Mouse (Mus musculus) embryonic facial prominence, embryonic 15.5 days (tissue): ENCODE measurements at regions not wholly inside any gene's neighbourhood (a gene's known extent, or its start where the extent isn't known, plus 50 kb on each side); places are given as distances from the start of the nearest gene placed in this dataset.
A peak's percentile ranks its signal among the peaks of the same experiment; 100 is the strongest.

ENCODE experiments used
- ATAC-seq: fragments of 200-750 bp; cut with Nextera tagmentation; 2 replicates; pipeline ENCODE4 v1.8.0; 2017; ENCODE audit warnings: low read depth, moderate TSS enrichment; ENCODE audit not compliant: insufficient number of reproducible peaks, low FRiP score, low TSS enrichment
- H3K27ac ChIP-seq: fragments of 300-500 bp; sonication (generic); replicated peaks from 2 replicates; pipeline ENCODE4 v1.5.1; 2015; ENCODE audit warnings: mild to moderate bottlenecking, inconsistent platforms
- H3K27me3 ChIP-seq: fragments of 300-500 bp; sonication (generic); 2 replicates; pipeline ENCODE4 v1.6.1; 2015; ENCODE audit warnings: inconsistent platforms
- H3K36me3 ChIP-seq: fragments of 300-500 bp; sonication (generic); 2 replicates; pipeline ENCODE4 v1.6.1; 2015; ENCODE audit warnings: mild to moderate bottlenecking, inconsistent platforms
- H3K4me1 ChIP-seq: fragments of 300-500 bp; sonication (generic); 2 replicates; pipeline ENCODE4 v1.6.1; 2015; ENCODE audit warnings: inconsistent platforms
- H3K4me2 ChIP-seq: fragments of 300-500 bp; sonication (generic); replicated peaks from 2 replicates; pipeline ENCODE4 v1.6.1; 2015; ENCODE audit warnings: mild to moderate bottlenecking, inconsistent platforms
- H3K4me3 ChIP-seq: fragments of 300-500 bp; sonication (generic); replicated peaks from 2 replicates; pipeline ENCODE4 v1.5.1; 2015; ENCODE audit warnings: mild to moderate bottlenecking, inconsistent platforms
- H3K9ac ChIP-seq: fragments of 300-500 bp; sonication (generic); 2 replicates; pipeline ENCODE4 v1.6.1; 2015; ENCODE audit warnings: inconsistent platforms
- H3K9me3 ChIP-seq: fragments of 300-500 bp; sonication (generic); replicated peaks from 2 replicates; pipeline ENCODE4 v1.6.1; 2016; ENCODE audit warnings: inconsistent platforms
- WGBS: fragments of 180-500 bp; shearing (Covaris S2); methylation state at CpG from one replicate; pipeline ENCODE4 v1.1.7; 2015; 5-methylcytosine and 5-hydroxymethylcytosine counted together

DNA sequence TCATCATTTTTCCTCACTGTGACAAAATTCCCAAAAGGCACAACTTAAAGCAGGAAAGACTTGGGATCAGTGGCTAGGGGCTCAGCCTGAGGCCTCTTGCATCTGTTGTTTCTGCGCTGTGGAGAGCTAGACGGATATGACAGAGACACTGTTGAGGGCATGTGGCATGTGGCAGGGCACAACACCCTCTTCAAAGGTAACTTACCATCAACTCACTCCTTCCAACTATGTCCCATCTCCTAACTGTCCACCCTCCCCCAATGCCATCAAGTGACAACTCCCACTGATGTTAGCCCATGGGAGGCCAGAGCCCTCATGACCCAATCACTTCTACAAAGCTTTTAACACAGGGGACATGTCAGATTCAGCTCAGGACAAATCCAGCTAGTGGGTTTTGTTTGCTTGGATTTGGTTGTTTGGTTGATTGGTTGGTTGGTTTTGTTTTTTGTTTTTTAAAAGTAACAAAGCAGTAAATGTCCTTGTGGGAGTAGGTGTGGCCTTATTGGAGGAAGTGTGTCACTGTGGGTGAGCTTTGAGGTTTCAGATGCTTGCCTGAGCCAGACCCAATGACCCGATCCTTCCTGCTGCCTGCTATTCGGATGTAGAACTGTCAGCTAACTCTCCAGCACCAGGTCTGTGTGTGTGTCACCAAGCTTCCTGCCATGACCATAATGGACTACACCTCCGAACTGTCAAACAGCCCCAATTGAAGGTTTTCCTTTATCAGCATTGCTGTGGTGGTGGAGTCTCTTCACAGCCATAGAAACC is 53.2 kb upstream of the Lef1 start:
- Histone ChIP-seq H3K4me3 (no peak overlapping the region), H3K36me3 (no peaks in the 10 kb centered on the region), H3K4me1 (peaks cover 10% of the 10 kb centered on the region; the same call in 1 of the 2 replicates), H3K27ac (no peak overlapping the region), H3K27me3 (no peaks in the 10 kb centered on the region), H3K9me3 (no peaks in the 10 kb centered on the region), H3K4me2 (no peak overlapping the region), H3K9ac (no peak overlapping the region)
- 74% methylated on average over 5 of the region's 5 CpGs for WGBS
- no peak for ATAC-seq

DNA sequence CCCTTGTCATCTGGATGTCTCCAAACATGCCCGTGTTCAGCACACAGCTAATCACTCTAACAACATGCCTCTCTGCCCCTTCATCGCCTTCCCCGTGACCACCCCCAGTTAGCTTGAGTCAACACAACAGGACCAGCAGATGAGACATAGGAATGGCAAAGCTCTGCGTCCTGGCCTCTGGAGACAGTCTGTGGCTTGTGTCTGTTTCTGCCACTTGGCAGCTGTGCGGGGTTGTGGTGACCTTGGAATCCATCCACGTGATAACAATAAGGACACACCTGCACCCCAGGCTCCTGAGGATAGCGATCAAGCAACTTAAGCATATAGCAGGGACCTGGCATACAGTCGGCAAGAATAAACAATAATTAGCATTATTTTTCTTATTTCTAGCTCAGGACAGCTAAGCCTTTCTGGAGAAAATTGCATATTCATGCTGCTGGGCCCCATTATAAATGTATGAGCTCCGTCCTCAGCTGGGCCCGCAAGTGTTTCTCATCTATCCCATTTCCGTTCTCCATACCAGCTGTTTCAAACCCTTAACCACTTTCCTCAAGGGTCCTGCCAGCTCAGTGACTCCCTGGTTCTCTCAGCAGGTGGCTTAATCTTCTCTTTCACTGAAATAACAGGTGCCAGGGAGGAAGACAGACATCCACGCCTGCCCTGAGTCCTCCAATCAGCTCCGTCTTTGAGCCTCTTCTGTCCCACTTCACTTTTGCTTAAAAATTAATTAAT is 55.9 kb upstream of the Lef1 start:
- Histone ChIP-seq H3K4me2 (no peak overlapping the region), H3K9ac (no peak overlapping the region), H3K27ac (peak overlapping the region; percentile 29; the same call in 1 of the 2 replicates), H3K27me3 (no peaks in the 10 kb centered on the region), H3K36me3 (no peaks in the 10 kb centered on the region), H3K4me3 (no peak overlapping the region), H3K4me1 (peaks cover 10% of the 10 kb centered on the region; the same call in 1 of the 2 replicates), H3K9me3 (no peaks in the 10 kb centered on the region)
- WGBS: 39% methylated on average over 13 of the region's 13 CpGs
- ATAC-seq: peak; percentile 78

GRCm38 (mm10) chr3:131047716-131048115 is 62.6 kb upstream of the Lef1 start:
- no peak overlapping the region for H3K27ac ChIP-seq
- no peaks in the 10 kb centered on the region for H3K4me1 ChIP-seq
- H3K4me3 ChIP-seq: no peak overlapping the region
- H3K27me3 ChIP-seq: no peaks in the 10 kb centered on the region
- no peaks in the 10 kb centered on the region for H3K36me3 ChIP-seq
- H3K9me3 ChIP-seq: no peaks in the 10 kb centered on the region
- H3K4me2 ChIP-seq: no peak overlapping the region
- H3K9ac ChIP-seq: no peak overlapping the region
- WGBS: 67% methylated on average over 3 of the region's 3 CpGs
- no peak for ATAC-seq

DNA sequence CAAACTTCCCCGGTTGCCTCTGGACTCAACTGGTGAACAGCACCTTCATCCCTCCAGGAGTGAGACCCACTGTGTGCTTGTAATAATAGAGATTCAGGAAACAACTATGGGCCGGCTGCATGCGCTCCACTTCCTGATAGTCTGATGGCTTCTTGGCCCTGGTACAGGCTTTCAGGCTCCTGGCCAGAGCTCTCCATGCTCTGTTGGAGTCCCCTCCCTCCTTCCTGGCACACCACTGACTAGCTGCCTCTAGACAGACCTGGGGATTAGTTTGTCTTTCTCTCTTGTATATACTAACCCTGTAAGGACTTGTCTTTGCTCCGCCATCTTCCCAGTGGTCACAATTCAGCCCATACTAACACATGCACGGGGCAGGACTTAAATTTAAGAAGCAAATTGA is 63.9 kb upstream of the Lef1 start:
- ATAC-seq: no peak
- no peak overlapping the region for H3K4me3 ChIP-seq
- no peaks in the 10 kb centered on the region for H3K36me3 ChIP-seq
- no peak overlapping the region for H3K9ac ChIP-seq
- no peaks in the 10 kb centered on the region for H3K9me3 ChIP-seq
- no peaks in the 10 kb centered on the region for H3K27me3 ChIP-seq
- H3K4me1 ChIP-seq: no peaks in the 10 kb centered on the region
- 75% methylated on average over 5 of the region's 5 CpGs for WGBS
- no peak overlapping the region for H3K27ac ChIP-seq
- no peak overlapping the region for H3K4me2 ChIP-seq

DNA sequence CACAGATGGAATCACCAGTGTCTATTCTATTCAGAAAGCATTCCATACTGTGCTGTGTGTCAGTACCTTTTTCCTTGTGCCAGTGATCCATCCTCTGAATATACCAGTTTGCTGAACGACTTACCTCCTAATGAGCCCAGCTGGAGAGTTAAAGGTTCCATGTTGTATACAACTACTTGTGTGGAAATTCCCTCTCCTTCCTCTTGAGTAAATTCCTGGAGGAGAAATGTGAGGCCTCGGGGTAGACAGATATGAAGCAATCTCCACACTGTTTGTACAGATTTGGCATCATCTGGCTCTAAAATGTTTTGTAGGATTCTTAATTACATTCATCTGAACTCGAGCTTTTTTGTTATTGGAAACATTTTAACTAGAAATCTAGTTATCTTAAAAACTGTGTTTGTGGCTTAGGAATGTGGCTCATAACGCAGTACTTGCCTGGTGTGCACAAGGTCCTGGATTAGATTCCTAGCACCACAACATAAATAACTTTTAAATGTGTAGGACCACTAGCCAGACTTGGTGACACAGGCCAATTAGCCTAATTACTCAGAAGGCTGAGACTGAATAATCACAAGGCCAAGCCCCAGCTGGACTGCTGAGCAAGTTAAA is 70.0 kb upstream of the Lef1 start:
- WGBS: 34% methylated on average over 4 of the region's 4 CpGs
- no peak for ATAC-seq

DNA sequence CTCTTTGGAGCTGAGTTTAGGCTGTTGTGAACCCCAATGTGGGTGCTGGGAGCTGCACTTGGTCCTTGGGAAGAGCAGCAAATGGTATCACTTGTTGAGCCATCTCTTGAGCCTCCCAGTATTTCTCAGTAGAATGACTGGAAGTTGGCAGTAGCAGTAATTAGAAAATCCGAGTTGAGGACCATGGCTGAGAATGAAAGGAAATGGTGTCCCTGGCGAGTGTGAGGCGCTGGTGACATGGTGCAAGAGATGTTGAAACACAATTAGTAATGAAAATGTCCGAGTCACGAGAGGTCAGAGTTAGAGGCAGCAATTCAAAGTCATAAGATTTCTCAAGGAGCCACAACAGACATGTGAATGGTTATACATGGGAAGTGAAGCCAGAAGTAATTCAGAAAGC is 73.2 kb upstream of the Lef1 start:
- no peak overlapping the region for H3K9ac ChIP-seq
- H3K27ac ChIP-seq: no peak overlapping the region
- H3K36me3 ChIP-seq: no peaks in the 10 kb centered on the region
- no peaks in the 10 kb centered on the region for H3K27me3 ChIP-seq
- WGBS: 89% methylated on average over 5 of the region's 5 CpGs
- no peak for ATAC-seq
- no peaks in the 10 kb centered on the region for H3K4me1 ChIP-seq
- no peak overlapping the region for H3K4me2 ChIP-seq
- no peaks in the 10 kb centered on the region for H3K9me3 ChIP-seq
- no peak overlapping the region for H3K4me3 ChIP-seq

More for the DNA sequence above, 70.0 kb upstream of the Lef1 start:
- Histone ChIP-seq H3K9ac (no peak overlapping the region), H3K9me3 (no peaks in the 10 kb centered on the region), H3K27me3 (no peaks in the 10 kb centered on the region), H3K4me2 (no peak overlapping the region), H3K36me3 (no peaks in the 10 kb centered on the region), H3K4me3 (no peak overlapping the region), H3K27ac (no peak overlapping the region), H3K4me1 (no peaks in the 10 kb centered on the region)

- Histone ChIP-seq H3K4me3 (no peak overlapping the region), H3K27me3 (no peaks in the 10 kb centered on the region), H3K36me3 (no peaks in the 10 kb centered on the region), H3K4me1 (no peaks in the 10 kb centered on the region), H3K9me3 (no peaks in the 10 kb centered on the region), H3K4me2 (no peak overlapping the region), H3K27ac (no peak overlapping the region), H3K9ac (no peak overlapping the region)
- WGBS: 75% methylated on average over 5 of the region's 5 CpGs
- ATAC-seq: no peak
Observed at GRCm38 (mm10) chr3:131034774-131035173, 75.5 kb upstream of the Lef1 start.

DNA sequence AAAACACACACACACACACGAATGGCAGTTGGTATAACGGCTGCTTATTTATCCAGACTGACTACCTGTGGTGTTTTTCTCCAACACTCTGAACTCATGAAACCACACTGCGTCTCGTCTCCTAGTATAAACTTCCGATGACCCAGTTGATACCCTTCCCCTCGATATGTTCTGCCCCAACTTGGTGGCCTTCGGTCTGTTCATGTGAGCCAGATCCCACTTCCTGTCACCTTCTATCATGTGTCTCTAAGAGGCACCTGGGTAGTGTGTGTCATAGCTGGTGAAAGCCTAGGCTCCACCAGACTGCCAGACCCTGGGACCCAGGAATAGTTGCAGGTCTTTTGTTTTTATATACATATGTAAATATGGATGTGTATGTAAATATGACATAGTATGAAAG is 83.9 kb upstream of the Lef1 start:
- H3K27me3 ChIP-seq: no peaks in the 10 kb centered on the region
- 0 out of 2 replicates have a peak, but pooled peaks cover 10% of the 10 kb centered on the region for H3K4me1 ChIP-seq
- ATAC-seq: no peak
- no peaks in the 10 kb centered on the region for H3K9me3 ChIP-seq
- WGBS: 93% methylated on average over 7 of the region's 7 CpGs
- no peak overlapping the region for H3K4me3 ChIP-seq
- no peaks in the 10 kb centered on the region for H3K36me3 ChIP-seq
- no peak overlapping the region for H3K27ac ChIP-seq
- H3K9ac ChIP-seq: no peak overlapping the region
- no peak overlapping the region for H3K4me2 ChIP-seq

- Histone ChIP-seq H3K9ac (no peak overlapping the region), H3K27ac (peak overlapping the region; percentile 69; the same call in 1 of the 2 replicates), H3K4me2 (peak overlapping the region; percentile 42), H3K4me1 (peaks cover 24% of the 10 kb centered on the region), H3K27me3 (no peaks in the 10 kb centered on the region), H3K36me3 (no peaks in the 10 kb centered on the region), H3K9me3 (no peaks in the 10 kb centered on the region), H3K4me3 (peak overlapping the region; percentile 31)
- ATAC-seq: 0 out of 2 replicates have a peak, but pooled peaks have one; percentile 51
- 17% methylated on average over 23 of the region's 23 CpGs for WGBS
Observed at GRCm38 (mm10) chr3:131019163-131019956, 90.9 kb upstream of the Lef1 start.

GRCm38 (mm10) chr3:131017899-131018298 is 92.4 kb upstream of the Lef1 start:
- no peak overlapping the region for H3K9ac ChIP-seq
- no peak overlapping the region for H3K27ac ChIP-seq
- ATAC-seq: no peak
- no peaks in the 10 kb centered on the region for H3K27me3 ChIP-seq
- no peak overlapping the region for H3K4me2 ChIP-seq
- H3K9me3 ChIP-seq: no peaks in the 10 kb centered on the region
- peaks cover 17% of the 10 kb centered on the region for H3K4me1 ChIP-seq
- 64% methylated on average over 9 of the region's 9 CpGs for WGBS
- no peak overlapping the region for H3K4me3 ChIP-seq
- H3K36me3 ChIP-seq: no peaks in the 10 kb centered on the region

- H3K27ac ChIP-seq: no peak overlapping the region
- WGBS: 43% methylated on average over 10 of the region's 10 CpGs
- no peak overlapping the region for H3K9ac ChIP-seq
- H3K9me3 ChIP-seq: no peaks in the 10 kb centered on the region
- no peaks in the 10 kb centered on the region for H3K27me3 ChIP-seq
- no peak overlapping the region for H3K4me3 ChIP-seq
- peaks cover 14% of the 10 kb centered on the region for H3K4me1 ChIP-seq
- H3K4me2 ChIP-seq: no peak overlapping the region
- no peaks in the 10 kb centered on the region for H3K36me3 ChIP-seq
- ATAC-seq: no peak
Observed at GRCm38 (mm10) chr3:131016104-131016503, 94.2 kb upstream of the Lef1 start.
